Mouse (Mus musculus) hindbrain, embryonic 13.5 days (tissue): ENCODE data around the gene Olfr680-ps1. TPM values are rescaled to one million over a fixed set of nuclear protein-coding genes. Genes with fewer than 3 reads are reported as not detected.
"Not testable (repeated sequence)": the region's sequence is repeated elsewhere in the genome, so short reads cannot be mapped to it uniquely, and the experiment has no call there.

Experiments used
- ATAC-seq: fragments of 200-750 bp; cut with Nextera tagmentation; 2 replicates; pipeline ENCODE4 v1.8.0; 2017; ENCODE audit warnings: moderate TSS enrichment; ENCODE audit not compliant: low FRiP score
- H3K27ac ChIP-seq: fragments of 300-500 bp; sonication (generic); 2 replicates; pipeline ENCODE4 v1.5.1; 2015; ENCODE audit warnings: inconsistent platforms, mild to moderate bottlenecking, moderate library complexity
- H3K27me3 ChIP-seq: fragments of 300-500 bp; sonication (generic); 2 replicates; pipeline ENCODE4 v1.6.1; 2015; ENCODE audit warnings: mild to moderate bottlenecking, inconsistent platforms
- H3K36me3 ChIP-seq: fragments of 300-500 bp; sonication (generic); 2 replicates; pipeline ENCODE4 v1.6.1; 2015; ENCODE audit warnings: mild to moderate bottlenecking, inconsistent platforms
- H3K4me1 ChIP-seq: fragments of 300-500 bp; sonication (generic); replicated peaks from 2 replicates; pipeline ENCODE4 v1.6.1; 2015; ENCODE audit warnings: inconsistent platforms
- H3K4me2 ChIP-seq: fragments of 300-500 bp; sonication (generic); 2 replicates; pipeline ENCODE4 v1.6.1; 2015; ENCODE audit warnings: inconsistent platforms, mild to moderate bottlenecking, moderate library complexity
- H3K4me3 ChIP-seq: fragments of 300-500 bp; sonication (generic); 2 replicates; pipeline ENCODE4 v1.5.1; 2015; ENCODE audit warnings: mild to moderate bottlenecking, inconsistent platforms
- H3K9ac ChIP-seq: fragments of 300-500 bp; sonication (generic); 2 replicates; pipeline ENCODE4 v1.6.1; 2015; ENCODE audit warnings: mild to moderate bottlenecking, inconsistent platforms
- H3K9me3 ChIP-seq: fragments of 300-500 bp; sonication (generic); 2 replicates; pipeline ENCODE4 v1.6.1; 2016; ENCODE audit warnings: inconsistent platforms
- WGBS: fragments of 180-500 bp; shearing (Covaris S2); methylation state at CpG from one replicate; pipeline ENCODE4 v1.1.7; 2015; 5-methylcytosine and 5-hydroxymethylcytosine counted together
- polyA plus RNA-seq: library from polyadenylated mRNA; unstranded; fragments of >200 nt; fragmentation: Nextera tagmentation; extraction: Ambion mirVana; gene quantifications from 2 replicates; pipeline ENCODE4 v1.2.1, GENCODE M21; 2015

The Olfr680-ps1 gene
- polyA plus RNA-seq, result not detected in 2 replicates

- not testable (repeated sequence) for H3K27me3 ChIP-seq, H3K4me1 ChIP-seq
These were observed at the start of gene Olfr680-ps1 for GRCm38 (mm10) chr7:105092717-105093116. Gene Olfr680-ps1 (minus strand): TSS chr7:105092817.

GRCm38 (mm10) chr7:105141275-105141674 lies 48.7 kb upstream of the Olfr680-ps1 start:
- 87% methylated on average over 2 of the region's 2 CpGs for WGBS

More at GRCm38 (mm10) chr7:105092717-105093116, at the start of gene Olfr680-ps1:
- H3K9me3 ChIP-seq, H3K27ac ChIP-seq, H3K4me3 ChIP-seq, H3K36me3 ChIP-seq, H3K4me2 ChIP-seq, ATAC-seq, H3K9ac ChIP-seq: not testable (repeated sequence)

DNA sequence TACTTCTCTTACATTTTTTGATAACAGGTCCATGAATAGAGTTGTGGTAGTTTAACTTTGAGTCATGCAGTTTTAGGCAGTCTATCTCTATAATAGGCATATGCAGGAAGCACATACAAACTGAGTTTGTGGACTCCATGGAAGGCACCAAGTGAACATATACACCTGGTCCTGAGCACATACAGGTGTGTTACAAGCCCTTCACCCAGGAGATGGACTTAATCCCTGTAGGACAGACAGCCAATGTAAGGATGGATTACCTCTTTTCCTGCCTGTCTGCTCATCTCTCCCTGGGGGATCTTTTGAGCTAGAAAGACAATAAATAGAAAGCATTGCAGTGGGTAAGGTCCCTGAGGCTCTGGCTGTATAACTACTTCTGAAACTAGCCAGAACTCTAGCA lies 23.9 kb upstream of the Olfr680-ps1 start, which contains the start of gene Olfr681:
Olfr681 (plus strand) TSS at position 301 of the 400 bp plus-strand sequence.
- no peaks in the 10 kb centered on the region for H3K36me3 ChIP-seq
- no peak within 1 kb of the TSS for H3K4me2 ChIP-seq
- H3K9me3 ChIP-seq, result no peaks in the 10 kb centered on the region
- H3K27me3 ChIP-seq, result no peaks in the 10 kb centered on the region
- no peaks in the 10 kb centered on the region for H3K4me1 ChIP-seq
- no peak within 1 kb of the TSS for H3K4me3 ChIP-seq
- H3K9ac ChIP-seq, result no peak within 1 kb of the TSS
- H3K27ac ChIP-seq, result no peak within 1 kb of the TSS
- no peak for ATAC-seq

More at GRCm38 (mm10) chr7:105141275-105141674, 48.7 kb upstream of the Olfr680-ps1 start:
- no peak overlapping the region for H3K27ac ChIP-seq
- H3K4me1 ChIP-seq, result no peaks in the 10 kb centered on the region
- no peaks in the 10 kb centered on the region for H3K9me3 ChIP-seq
- H3K4me3 ChIP-seq, result no peak overlapping the region
- H3K36me3 ChIP-seq, result no peaks in the 10 kb centered on the region
- no peaks in the 10 kb centered on the region for H3K27me3 ChIP-seq
- no peak overlapping the region for H3K9ac ChIP-seq
- no peak for ATAC-seq
- no peak overlapping the region for H3K4me2 ChIP-seq

DNA sequence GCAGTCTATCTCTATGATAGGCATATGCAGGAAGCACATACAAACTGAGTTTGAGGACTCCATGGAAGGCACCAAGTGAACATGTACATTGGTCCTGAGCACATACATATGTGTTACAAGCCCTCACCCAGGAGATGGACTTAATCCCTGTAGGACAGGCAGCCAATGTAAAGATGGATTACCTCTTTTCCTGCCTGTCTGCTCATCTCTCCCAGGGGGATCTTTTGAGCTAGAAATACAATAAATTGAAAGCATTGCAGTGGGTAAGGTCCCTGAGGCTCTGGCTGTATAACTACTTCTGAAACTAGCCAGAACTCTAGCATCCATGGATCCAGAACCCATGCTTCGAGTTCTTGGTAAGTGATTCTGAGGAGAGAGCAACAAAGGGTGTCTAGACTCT lies 11.7 kb downstream of the Olfr680-ps1 start, which contains the start of gene Olfr679:
Olfr679 (plus strand) TSS at position 301 of the 400 bp plus-strand sequence.
- Histone ChIP-seq H3K4me2 (no peak within 1 kb of the TSS), H3K4me1 (no peaks in the 10 kb centered on the region), H3K9me3 (no peaks in the 10 kb centered on the region), H3K27me3 (no peaks in the 10 kb centered on the region), H3K4me3 (no peak within 1 kb of the TSS), H3K27ac (no peak within 1 kb of the TSS), H3K36me3 (no peaks in the 10 kb centered on the region), H3K9ac (no peak within 1 kb of the TSS)
- no peak for ATAC-seq
- WGBS, result 45% methylated on average over 1 of the region's 1 CpGs

GRCm38 (mm10) chr7:105064175-105064574 lies 28.4 kb downstream of the Olfr680-ps1 start, which contains the start of gene Olfr678:
Gene Olfr678 (plus strand): TSS chr7:105064475.
- H3K4me2 ChIP-seq, result no peak within 1 kb of the TSS
- H3K36me3 ChIP-seq, result no peaks in the 10 kb centered on the region
- no peaks in the 10 kb centered on the region for H3K4me1 ChIP-seq
- H3K9ac ChIP-seq, result no peak within 1 kb of the TSS
- H3K4me3 ChIP-seq, result no peak within 1 kb of the TSS
- H3K27ac ChIP-seq, result no peak within 1 kb of the TSS
- H3K27me3 ChIP-seq, result no peaks in the 10 kb centered on the region
- ATAC-seq, result no peak
- WGBS, result 92% methylated on average over 1 of the region's 1 CpGs
- no peaks in the 10 kb centered on the region for H3K9me3 ChIP-seq

- Histone ChIP-seq H3K4me3 (no peak overlapping the region), H3K4me2 (no peak overlapping the region), H3K27me3 (no peaks in the 10 kb centered on the region), H3K4me1 (no peaks in the 10 kb centered on the region), H3K9ac (no peak overlapping the region), H3K9me3 (no peaks in the 10 kb centered on the region), H3K27ac (no peak overlapping the region), H3K36me3 (no peaks in the 10 kb centered on the region)
- ATAC-seq, result no peak
These were observed 33.7 kb downstream of the Olfr680-ps1 start for GRCm38 (mm10) chr7:105058951-105059350.

Other genes with a start within 250 kb of the Olfr680-ps1 start
- gene Usp17la, start 235.8 kb downstream of the Olfr680-ps1 start, polyA plus RNA-seq, result not detected in 2 replicates
- gene Olfr665, start 214.8 kb downstream of the Olfr680-ps1 start, polyA plus RNA-seq, result not detected in 2 replicates
- not detected in 2 replicates for gene Olfr666, start 196.9 kb downstream of the Olfr680-ps1 start, polyA plus RNA-seq
- not detected in 2 replicates for gene Olfr667, start 171.3 kb downstream of the Olfr680-ps1 start, polyA plus RNA-seq
- gene Olfr668, start 164.8 kb downstream of the Olfr680-ps1 start, polyA plus RNA-seq, result not detected in 2 replicates
- not detected in 2 replicates for gene Olfr669, start 158.6 kb downstream of the Olfr680-ps1 start, polyA plus RNA-seq
- not detected in 2 replicates for gene Olfr670, start 130.2 kb downstream of the Olfr680-ps1 start, polyA plus RNA-seq
- not detected in 2 replicates for gene Olfr671, start 113.7 kb downstream of the Olfr680-ps1 start, polyA plus RNA-seq
- gene Olfr672, start 90.8 kb downstream of the Olfr680-ps1 start, polyA plus RNA-seq, result not detected in 2 replicates
- gene Olfr675, start 64.4 kb downstream of the Olfr680-ps1 start, polyA plus RNA-seq, result not detected in 2 replicates
- gene Olfr676, start 60.1 kb downstream of the Olfr680-ps1 start, polyA plus RNA-seq, result not detected in 2 replicates
- gene Olfr677, start 41.4 kb downstream of the Olfr680-ps1 start, polyA plus RNA-seq, result not detected in 2 replicates
- not detected in 2 replicates for gene Olfr678, start 28.3 kb downstream of the Olfr680-ps1 start, polyA plus RNA-seq
- not detected in 2 replicates for gene Olfr679, start 11.6 kb downstream of the Olfr680-ps1 start, polyA plus RNA-seq
- gene Olfr681, start 24.0 kb upstream of the Olfr680-ps1 start, polyA plus RNA-seq, result not detected in 2 replicates
- gene Olfr683, start 54.2 kb upstream of the Olfr680-ps1 start, polyA plus RNA-seq, result not detected in 2 replicates
- gene Olfr684, start 70.8 kb upstream of the Olfr680-ps1 start, polyA plus RNA-seq, result not detected in 2 replicates
- gene Olfr685, start 93.2 kb upstream of the Olfr680-ps1 start, polyA plus RNA-seq, result not detected in 2 replicates
- gene Olfr686, start 114.7 kb upstream of the Olfr680-ps1 start, polyA plus RNA-seq, result not detected in 2 replicates
- gene Olfr688, start 195.3 kb upstream of the Olfr680-ps1 start, polyA plus RNA-seq, result not detected in 2 replicates
- 0.05 TPM in 1 of 2 replicates, not detected in the other for gene Olfr689, start 218.3 kb upstream of the Olfr680-ps1 start, polyA plus RNA-seq
- not detected in 2 replicates for gene Olfr690, start 241.3 kb upstream of the Olfr680-ps1 start, polyA plus RNA-seq
- gene Olfr691, start 249.5 kb upstream of the Olfr680-ps1 start, polyA plus RNA-seq, result 0.21 and 0.22 TPM in 2 replicates